Mouse (Mus musculus) ES-E14 (cell line): ENCODE measurements around the gene Chd8. TPM values are rescaled to one million over a fixed set of nuclear protein-coding genes. Genes with fewer than 3 reads are reported as not detected.

Experiments
- DNase-seq: peaks from one replicate; pipeline ENCODE4 v3.0.0-alpha.2; 2013; ENCODE audit warnings: low read depth, low spot score
- H3K27ac ChIP-seq: 2 replicates; pipeline ENCODE4 v1.5.1; 2012; ENCODE audit warnings: low read depth, mild to moderate bottlenecking, low read length, moderate library complexity, mixed read lengths; ENCODE audit not compliant: poor library complexity, insufficient read depth, severe bottlenecking
- H3K36me3 ChIP-seq: 2 replicates; pipeline ENCODE4 v1.6.1; 2012; ENCODE audit warnings: mild to moderate bottlenecking, low read length, moderate library complexity, mixed read lengths; ENCODE audit not compliant: control insufficient read depth, poor library complexity, insufficient read depth, severe bottlenecking
- H3K4me1 ChIP-seq, 2 experiments: fragments of 150-350 bp in 1 of 2; sonication (generic) in 1 of 2; 2 replicates each; pipeline ENCODE4 v1.6.1; 2012; ENCODE audit warnings: low read length in 2 of 2, mild to moderate bottlenecking in 1 of 2, mixed read lengths in 1 of 2; ENCODE audit not compliant: control insufficient read depth in 2 of 2, insufficient read depth in 2 of 2, poor library complexity in 1 of 2
- H3K4me3 ChIP-seq, 2 experiments: fragments of 150-350 bp in 1 of 2; sonication (generic) in 1 of 2; 2 replicates each; pipeline ENCODE4 v1.5.1; 2012; ENCODE audit warnings: low read length in 2 of 2, low read depth in 1 of 2, mild to moderate bottlenecking in 1 of 2, mixed read lengths in 1 of 2; ENCODE audit not compliant: insufficient read depth in 1 of 2, poor library complexity in 1 of 2, severe bottlenecking in 1 of 2
- H3K9ac ChIP-seq: 2 replicates; pipeline ENCODE4 v1.6.1; 2012; ENCODE audit warnings: low read depth, mild to moderate bottlenecking, low read length, mixed read lengths; ENCODE audit not compliant: poor library complexity, insufficient read depth, severe bottlenecking
- H3K9me3 ChIP-seq: fragments of 150-350 bp; sonication (generic); 2 replicates; pipeline ENCODE4 v1.6.1; 2012; ENCODE audit warnings: low read depth, mild to moderate bottlenecking, low read length; ENCODE audit not compliant: control insufficient read depth, insufficient read depth
- CHD2 ChIP-seq: IDR thresholded peaks from 2 replicates; pipeline ENCODE4 v1.6.1; 2014; ENCODE audit warnings: mild to moderate bottlenecking, low read depth, low read length, inconsistent platforms
- HCFC1 ChIP-seq: IDR thresholded peaks from 2 replicates; pipeline ENCODE4 v1.6.1; 2012; ENCODE audit warnings: low read length, inconsistent platforms, borderline replicate concordance; ENCODE audit not compliant: insufficient read depth
- MAFK ChIP-seq: IDR thresholded peaks from 2 replicates; pipeline ENCODE4 v1.6.1; 2014; ENCODE audit warnings: mild to moderate bottlenecking, low read depth, low read length, inconsistent platforms; ENCODE audit not compliant: insufficient read depth
- ZC3H11A ChIP-seq: IDR thresholded peaks from 2 replicates; pipeline ENCODE4 v1.6.1; 2012; ENCODE audit warnings: low read depth, mild to moderate bottlenecking, inconsistent platforms, low read length, borderline replicate concordance
- ZNF384 ChIP-seq: IDR thresholded peaks from 2 replicates; pipeline ENCODE4 v1.6.1; 2012; ENCODE audit warnings: low read depth, low read length, inconsistent platforms
- in situ Hi-C, 2 experiments: fragments of 600-800 bp; cut with MboI; formaldehyde crosslinking; loops; one replicate each; pipeline ENCODE4 v1.15.1; 2025; ENCODE audit warnings: low sequenced_read_pairs in 2 of 2, inconsistent platforms in 1 of 2; ENCODE audit not compliant: unreplicated experiment in 2 of 2
- total RNA-seq: library from RNA; depleted of rRNA; stranded (reverse); fragments of 300-350 nt; gene quantifications from 2 replicates; pipeline ENCODE4 v1.2.3, GENCODE M21; 2012

Chd8 gene
- total RNA-seq, 1 experiment, result 45.1 TPM

DNA sequence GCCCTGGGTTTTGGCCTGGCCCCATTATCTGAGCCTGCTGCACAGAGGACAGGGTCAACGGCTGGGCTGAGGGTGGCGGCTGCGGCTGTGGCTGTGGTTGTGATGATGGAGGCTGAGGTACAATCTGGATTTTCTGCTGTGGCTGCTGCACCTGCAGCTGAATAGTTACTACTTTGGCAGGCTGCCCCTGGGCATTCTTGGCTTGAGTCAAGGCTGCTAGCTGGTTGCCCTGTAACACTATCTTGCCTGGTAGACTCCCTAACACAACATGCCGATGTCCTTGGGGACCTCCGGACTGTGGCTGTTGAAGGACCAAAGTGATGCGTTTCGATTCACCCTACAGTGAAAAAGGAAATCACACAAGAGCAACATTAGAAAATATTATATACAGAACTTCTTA is 22.4 kb downstream of the Chd8 start:
- no peak for TF ChIP-seq MAFK
- no peak for TF ChIP-seq ZC3H11A
- TF ChIP-seq HCFC1, result no peak
- no peak for TF ChIP-seq ZNF384
- TF ChIP-seq CHD2, result no peak
- Histone ChIP-seq H3K9ac (no peak overlapping the region), H3K4me1 (no peaks in the 10 kb centered on the region; a peak in 1 of 4 replicates), H3K27ac (no peak overlapping the region), H3K36me3 (peaks cover 37% of the 10 kb centered on the region), H3K9me3 (no peaks in the 10 kb centered on the region), H3K4me3 (no peak overlapping the region)
- DNase-seq, result no peak
- in situ Hi-C loops, result no loop called here

- DNase-seq, result no peak
- H3K9ac ChIP-seq, result no peak overlapping the region
- in situ Hi-C loops, result no loop called here
- H3K27ac ChIP-seq, result no peak overlapping the region
- peaks cover 46% of the 10 kb centered on the region for H3K36me3 ChIP-seq
- H3K9me3 ChIP-seq, result no peaks in the 10 kb centered on the region
- H3K4me1 ChIP-seq, result no peaks in the 10 kb centered on the region; a peak in 1 of 4 replicates
- no peak overlapping the region for H3K4me3 ChIP-seq
- TF ChIP-seq MAFK (no peak), HCFC1 (no peak), ZC3H11A (no peak), CHD2 (no peak), ZNF384 (no peak)
Observed at GRCm38 (mm10) chr14:52232249-52232648, 25.3 kb downstream of the Chd8 start.

DNA sequence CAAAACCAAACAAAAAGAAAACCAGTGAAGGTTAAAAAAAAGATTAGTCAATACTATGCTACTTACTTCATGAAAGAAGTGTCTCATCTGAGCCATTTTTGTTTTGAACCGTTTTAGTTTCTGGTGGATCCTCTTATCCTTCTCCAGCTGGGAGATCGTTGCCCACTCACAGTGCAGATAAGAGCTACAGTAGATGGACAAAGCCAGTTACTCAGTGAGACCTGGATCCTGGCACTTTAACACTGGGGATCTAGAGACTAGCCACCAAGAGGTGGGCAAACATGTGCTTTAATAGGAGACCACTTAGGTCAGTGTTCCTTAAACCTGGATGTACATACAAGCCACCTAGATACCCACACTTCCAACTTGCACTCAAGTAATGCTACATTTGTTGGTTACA is 31.6 kb downstream of the Chd8 start:
- Histone ChIP-seq H3K36me3 (peaks cover 25% of the 10 kb centered on the region), H3K9ac (no peak overlapping the region), H3K4me3 (no peak overlapping the region), H3K9me3 (no peaks in the 10 kb centered on the region), H3K27ac (no peak overlapping the region), H3K4me1 (no peaks in the 10 kb centered on the region)
- no peak for DNase-seq
- TF ChIP-seq CHD2 (no peak), HCFC1 (no peak), ZC3H11A (no peak), ZNF384 (no peak), MAFK (no peak)
- in situ Hi-C loops, result no loop called here

GRCm38 (mm10) chr14:52217261-52217660 is 40.3 kb downstream of the Chd8 start:
- in situ Hi-C loops, result loop anchor here in 1 of 2 experiments (5.0 kb wide), 1 partner anchor 45 kb away; no protein-coding TSS in a partner anchor
- peaks cover 35% of the 10 kb centered on the region for H3K36me3 ChIP-seq
- no peaks in the 10 kb centered on the region for H3K9me3 ChIP-seq
- H3K4me3 ChIP-seq, result no peak overlapping the region
- no peak overlapping the region for H3K9ac ChIP-seq
- no peak overlapping the region for H3K27ac ChIP-seq
- no peaks in the 10 kb centered on the region for H3K4me1 ChIP-seq
- no peak for TF ChIP-seq ZC3H11A
- TF ChIP-seq MAFK, result no peak
- no peak for TF ChIP-seq CHD2
- no peak for TF ChIP-seq HCFC1
- TF ChIP-seq ZNF384, result no peak
- DNase-seq, result no peak

- TF ChIP-seq HCFC1 (no peak), MAFK (no peak), ZC3H11A (no peak), CHD2 (no peak)
- Histone ChIP-seq H3K9me3 (no peaks in the 10 kb centered on the region), H3K27ac (no peak overlapping the region), H3K4me1 (peaks cover 6 to 8% of the 10 kb centered on the region in 2 experiments; a peak in 3 of 4 replicates), H3K4me3 (no peak overlapping the region), H3K9ac (no peak overlapping the region), H3K36me3 (peaks cover 18% of the 10 kb centered on the region)
- in situ Hi-C loops, result no loop called here
- DNase-seq, result no peak
Observed at GRCm38 (mm10) chr14:52199412-52199811, 58.2 kb downstream of the Chd8 start.
